Mouse (Mus musculus): Measurements from ENCODE around the gene Ccdc90b. TPM values are rescaled to one million over a fixed set of nuclear protein-coding genes. Genes with fewer than 3 reads are reported as not detected.

Ccdc90b gene
- polyA plus RNA-seq, 1 experiment from 2014 or later: 45.0 TPM

DNA sequence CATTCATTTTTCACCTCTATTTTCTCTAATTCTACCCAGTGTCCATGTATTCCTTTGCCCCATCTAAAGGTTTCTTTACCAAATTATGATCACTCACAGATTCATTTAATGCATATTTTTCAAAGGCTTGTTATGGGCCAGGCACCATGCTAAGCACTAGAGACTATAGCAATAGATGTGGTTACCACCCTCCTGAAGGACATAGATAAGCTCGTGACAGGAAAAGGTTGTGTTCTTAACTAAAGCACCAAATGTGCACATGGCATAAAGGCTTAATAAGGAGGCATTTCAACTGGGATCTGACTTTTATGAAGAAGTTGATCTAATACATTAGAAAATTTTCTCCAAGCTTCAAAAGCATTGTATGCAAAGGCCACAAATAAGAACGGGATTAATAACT, 2.2 kb upstream of the Ccdc90b start:
- H3K36me3 ChIP-seq (ENCODE audit: control insufficient read depth, insufficient read depth, low read length): no peaks in the 10 kb centered on the region
- H3K27me3 ChIP-seq (replicated peaks; ENCODE audit: control insufficient read depth, insufficient read depth, low read length): no peaks in the 10 kb centered on the region
- H3K4me2 ChIP-seq (ENCODE audit: low read length): no peak overlapping the region
- H3K9ac ChIP-seq (ENCODE audit: low read length): no peak overlapping the region
- H3K4me3 ChIP-seq (ENCODE audit: low read depth, low read length): no peak overlapping the region
- no peak overlapping the region for H3K27ac ChIP-seq (ENCODE audit: low read depth)
- H3K4me1 ChIP-seq (replicated peaks; ENCODE audit: control insufficient read depth, insufficient read depth, low read length): no peaks in the 10 kb centered on the region; the same call in 1 of the 2 replicates
- WGBS: 85% methylated on average over 2 of the region's 2 CpGs
- DNase-seq (ENCODE audit: low spot score) (no peak), ATAC-seq (replicated peaks; ENCODE audit: low FRiP score, low TSS enrichment, low read depth) (no peak)
- H3K9me3 ChIP-seq (ENCODE audit: control insufficient read depth, low read length): no peaks in the 10 kb centered on the region

DNA sequence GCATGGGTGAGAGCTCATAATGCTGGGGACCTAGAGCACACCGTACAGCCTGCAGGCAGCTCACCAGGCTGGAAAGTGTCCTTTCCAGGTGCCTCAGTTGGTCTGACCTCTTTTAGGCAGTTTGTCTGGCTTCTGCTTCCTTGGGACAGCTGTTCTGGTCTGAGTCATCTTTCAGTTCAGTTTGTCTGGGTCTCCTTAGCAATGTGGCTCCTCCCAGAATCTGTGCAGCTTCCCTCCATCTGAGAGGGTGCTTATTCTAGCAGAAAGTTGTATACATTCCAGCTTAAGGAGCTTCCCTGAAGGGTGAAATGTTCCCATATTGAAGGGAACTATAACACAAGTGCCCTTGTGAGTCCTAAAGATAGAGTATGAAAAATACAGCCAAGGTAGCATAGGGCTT, 5.8 kb downstream of the Ccdc90b start:
- Histone ChIP-seq H3K4me2 (ENCODE audit: low read length) (no peak overlapping the region), H3K36me3 (ENCODE audit: control insufficient read depth, insufficient read depth, low read length) (peaks cover 25% of the 10 kb centered on the region), H3K4me1 (replicated peaks; ENCODE audit: control insufficient read depth, insufficient read depth, low read length) (no peaks in the 10 kb centered on the region), H3K9me3 (ENCODE audit: control insufficient read depth, low read length) (no peaks in the 10 kb centered on the region), H3K9ac (ENCODE audit: low read length) (no peak overlapping the region), H3K27ac (ENCODE audit: low read depth) (no peak overlapping the region), H3K27me3 (replicated peaks; ENCODE audit: control insufficient read depth, insufficient read depth, low read length) (no peaks in the 10 kb centered on the region), H3K4me3 (ENCODE audit: low read depth, low read length) (no peak overlapping the region)
- ATAC-seq (replicated peaks; ENCODE audit: low FRiP score, low TSS enrichment, low read depth) (no peak), DNase-seq (ENCODE audit: low spot score) (no peak)
- WGBS: 67% methylated on average over 1 of the region's 1 CpGs

DNA sequence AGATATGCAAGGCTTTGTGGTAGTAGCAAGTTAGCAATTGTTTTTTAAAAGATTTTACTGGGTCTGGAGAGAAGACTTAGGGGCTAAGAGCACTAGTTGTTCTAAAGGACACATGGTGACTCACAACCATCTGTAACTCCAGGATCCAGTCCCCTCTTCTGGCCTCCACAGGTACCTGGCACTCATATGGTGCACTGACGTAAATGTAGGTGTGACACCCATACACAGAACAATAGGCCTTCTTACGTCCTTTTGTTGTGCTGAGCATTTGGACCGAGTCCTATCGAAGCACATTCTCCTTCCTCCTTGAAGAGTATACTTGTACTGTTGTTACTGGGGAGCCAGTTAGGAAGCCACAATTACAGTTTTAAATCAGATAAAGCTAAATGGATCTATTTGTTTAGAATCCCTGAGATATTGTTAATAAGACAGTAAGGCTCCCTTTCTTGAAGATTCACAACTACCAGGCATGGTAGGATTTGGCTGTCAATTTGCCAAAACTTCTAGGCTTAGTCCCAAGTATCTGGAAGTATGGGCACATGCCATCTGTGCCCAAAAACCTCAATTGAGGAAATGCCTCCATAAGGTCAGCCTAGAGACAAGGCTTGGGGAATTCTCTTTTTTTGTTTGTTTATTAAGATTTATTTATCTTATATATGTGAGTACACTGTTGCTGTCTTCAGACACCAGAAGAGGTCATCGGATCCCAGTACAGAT, 19.7 kb downstream of the Ccdc90b start:
- Histone ChIP-seq H3K4me2 (ENCODE audit: low read length) (no peak overlapping the region), H3K27me3 (replicated peaks; ENCODE audit: control insufficient read depth, insufficient read depth, low read length) (no peaks in the 10 kb centered on the region)

DNA sequence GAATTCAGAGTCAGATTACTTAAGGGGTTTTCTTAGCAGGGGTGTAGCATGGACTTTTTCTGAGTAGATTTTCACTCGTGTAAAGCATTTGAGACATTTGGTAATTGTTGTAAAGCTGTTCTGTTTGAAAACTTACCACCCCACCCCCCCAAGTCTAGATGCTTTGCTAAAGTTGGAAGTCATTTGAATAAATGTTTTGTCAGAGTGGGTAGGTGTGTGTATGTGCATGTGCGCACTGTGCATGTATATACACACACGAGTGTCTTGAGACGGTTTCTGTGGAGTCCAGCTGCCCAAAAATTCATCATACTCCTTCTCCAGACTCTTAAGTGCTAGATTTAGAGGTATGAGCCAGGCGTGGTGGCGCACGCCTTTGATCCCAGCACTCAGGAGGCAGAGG, 22.6 kb downstream of the Ccdc90b start:
- no peak overlapping the region for H3K9ac ChIP-seq (ENCODE audit: low read length)
- H3K27ac ChIP-seq (ENCODE audit: low read depth): no peak overlapping the region
- DNase-seq (ENCODE audit: low spot score) (no peak), ATAC-seq (replicated peaks; ENCODE audit: low FRiP score, low TSS enrichment, low read depth) (no peak)
- H3K4me3 ChIP-seq (ENCODE audit: low read depth, low read length): no peak overlapping the region
- 91% methylated on average over 7 of the region's 7 CpGs for WGBS
- peaks cover 20% of the 10 kb centered on the region for H3K36me3 ChIP-seq (ENCODE audit: control insufficient read depth, insufficient read depth, low read length)
- no peaks in the 10 kb centered on the region for H3K9me3 ChIP-seq (ENCODE audit: control insufficient read depth, low read length)
- H3K4me1 ChIP-seq (replicated peaks; ENCODE audit: control insufficient read depth, insufficient read depth, low read length): no peaks in the 10 kb centered on the region
- no peaks in the 10 kb centered on the region for H3K27me3 ChIP-seq (replicated peaks; ENCODE audit: control insufficient read depth, insufficient read depth, low read length)
- no peak overlapping the region for H3K4me2 ChIP-seq (ENCODE audit: low read length)

More for the DNA sequence above, 19.7 kb downstream of the Ccdc90b start:
- Histone ChIP-seq H3K36me3 (ENCODE audit: control insufficient read depth, insufficient read depth, low read length) (peaks cover 32% of the 10 kb centered on the region), H3K4me3 (ENCODE audit: low read depth, low read length) (no peak overlapping the region), H3K9ac (ENCODE audit: low read length) (no peak overlapping the region), H3K4me1 (replicated peaks; ENCODE audit: control insufficient read depth, insufficient read depth, low read length) (no peaks in the 10 kb centered on the region), H3K27ac (ENCODE audit: low read depth) (no peak overlapping the region), H3K9me3 (ENCODE audit: control insufficient read depth, low read length) (no peaks in the 10 kb centered on the region)
- no peak for DNase-seq (ENCODE audit: low spot score)
- WGBS: 89% methylated on average over 5 of the region's 5 CpGs
- ATAC-seq (replicated peaks; ENCODE audit: low FRiP score, low TSS enrichment, low read depth): no peak

DNA sequence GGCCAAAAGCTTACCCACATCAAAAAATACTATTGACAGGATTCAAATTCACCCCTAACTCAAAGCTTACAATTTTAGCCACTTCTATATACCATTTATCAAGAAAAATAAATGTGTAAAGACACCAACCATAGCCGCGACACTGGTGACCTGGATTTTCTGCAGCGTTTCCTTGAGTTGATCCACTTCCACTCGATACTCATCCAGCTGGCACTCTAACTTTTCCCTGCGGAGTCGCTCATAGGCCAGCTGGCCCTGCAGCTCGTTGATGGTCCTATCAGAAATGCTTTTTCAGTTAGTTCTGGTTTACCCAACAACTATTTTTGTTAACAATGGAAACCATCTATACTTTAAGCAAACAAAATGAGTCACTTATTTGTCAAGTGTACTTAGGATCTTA, 29.0 kb downstream of the Ccdc90b start:
- H3K4me3 ChIP-seq (ENCODE audit: low read depth, low read length): no peak overlapping the region

DNA sequence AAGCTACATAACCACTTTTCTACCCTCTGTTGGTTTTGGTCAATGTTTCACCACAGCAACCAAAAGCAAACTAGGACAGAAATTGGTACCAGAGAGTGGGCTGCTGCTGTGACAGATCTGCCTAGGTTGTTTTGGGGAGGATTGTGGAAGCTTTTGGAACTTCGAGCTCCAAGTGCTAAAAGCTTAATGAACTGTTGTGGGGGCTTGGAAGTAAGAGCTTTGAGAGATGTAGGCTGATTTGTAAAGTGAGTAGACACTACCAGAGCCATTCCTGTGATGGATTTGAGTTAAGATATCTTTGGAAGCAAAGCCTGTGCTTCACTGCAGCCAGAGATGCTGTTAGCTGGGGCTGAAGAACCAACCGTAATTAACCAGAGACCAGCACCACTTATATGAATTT, 29.9 kb downstream of the Ccdc90b start:
- ATAC-seq (replicated peaks; ENCODE audit: low FRiP score, low TSS enrichment, low read depth): no peak
- H3K9ac ChIP-seq (ENCODE audit: low read length): no peak overlapping the region
- H3K27me3 ChIP-seq (replicated peaks; ENCODE audit: control insufficient read depth, insufficient read depth, low read length): no peaks in the 10 kb centered on the region
- 86% methylated on average over 2 of the region's 2 CpGs for WGBS
- H3K4me1 ChIP-seq (replicated peaks; ENCODE audit: control insufficient read depth, insufficient read depth, low read length): no peaks in the 10 kb centered on the region
- H3K9me3 ChIP-seq (ENCODE audit: control insufficient read depth, low read length): no peaks in the 10 kb centered on the region
- DNase-seq (ENCODE audit: low spot score): no peak
- no peak overlapping the region for H3K4me2 ChIP-seq (ENCODE audit: low read length)
- no peaks in the 10 kb centered on the region for H3K36me3 ChIP-seq (ENCODE audit: control insufficient read depth, insufficient read depth, low read length)
- H3K27ac ChIP-seq (ENCODE audit: low read depth): no peak overlapping the region
- H3K4me3 ChIP-seq (ENCODE audit: low read depth, low read length): no peak overlapping the region

More for the DNA sequence above, 29.0 kb downstream of the Ccdc90b start:
- Histone ChIP-seq H3K9ac (ENCODE audit: low read length) (no peak overlapping the region), H3K27me3 (replicated peaks; ENCODE audit: control insufficient read depth, insufficient read depth, low read length) (no peaks in the 10 kb centered on the region), H3K9me3 (ENCODE audit: control insufficient read depth, low read length) (no peaks in the 10 kb centered on the region), H3K4me2 (ENCODE audit: low read length) (no peak overlapping the region), H3K36me3 (ENCODE audit: control insufficient read depth, insufficient read depth, low read length) (no peaks in the 10 kb centered on the region), H3K27ac (ENCODE audit: low read depth) (no peak overlapping the region), H3K4me1 (replicated peaks; ENCODE audit: control insufficient read depth, insufficient read depth, low read length) (no peaks in the 10 kb centered on the region)
- ATAC-seq (replicated peaks; ENCODE audit: low FRiP score, low TSS enrichment, low read depth) (no peak), DNase-seq (ENCODE audit: low spot score) (no peak)
- WGBS: 84% methylated on average over 7 of the region's 7 CpGs

DNA sequence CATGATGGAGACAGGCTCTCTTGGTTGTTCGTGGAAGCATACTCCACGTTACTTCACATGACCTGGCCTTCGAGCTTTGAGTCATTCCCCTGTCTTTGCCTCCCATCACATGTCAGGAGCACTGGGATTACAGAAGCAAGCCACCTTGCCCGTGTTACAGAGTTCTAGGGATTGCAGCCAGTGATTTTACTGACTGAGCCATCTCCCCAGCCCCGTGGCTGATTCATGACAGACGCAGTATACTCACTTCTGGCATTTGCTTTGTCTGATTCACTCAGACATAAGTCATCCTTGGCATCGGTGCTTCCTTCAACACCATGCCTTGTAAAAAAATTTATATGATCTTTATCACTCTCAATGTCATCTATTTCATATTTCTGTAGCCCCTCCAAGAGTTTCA, 44.0 kb downstream of the Ccdc90b start:
- H3K9me3 ChIP-seq (ENCODE audit: control insufficient read depth, low read length): no peaks in the 10 kb centered on the region
- ATAC-seq (replicated peaks; ENCODE audit: low FRiP score, low TSS enrichment, low read depth): no peak
- no peak overlapping the region for H3K4me2 ChIP-seq (ENCODE audit: low read length)
- H3K27me3 ChIP-seq (replicated peaks; ENCODE audit: control insufficient read depth, insufficient read depth, low read length): no peaks in the 10 kb centered on the region
- DNase-seq (ENCODE audit: low spot score): no peak
- H3K4me3 ChIP-seq (ENCODE audit: low read depth, low read length): no peak overlapping the region
- H3K4me1 ChIP-seq (replicated peaks; ENCODE audit: control insufficient read depth, insufficient read depth, low read length): no peaks in the 10 kb centered on the region
- 88% methylated on average over 7 of the region's 7 CpGs for WGBS
- no peak overlapping the region for H3K9ac ChIP-seq (ENCODE audit: low read length)
- no peaks in the 10 kb centered on the region for H3K36me3 ChIP-seq (ENCODE audit: control insufficient read depth, insufficient read depth, low read length)
- no peak overlapping the region for H3K27ac ChIP-seq (ENCODE audit: low read depth)

DNA sequence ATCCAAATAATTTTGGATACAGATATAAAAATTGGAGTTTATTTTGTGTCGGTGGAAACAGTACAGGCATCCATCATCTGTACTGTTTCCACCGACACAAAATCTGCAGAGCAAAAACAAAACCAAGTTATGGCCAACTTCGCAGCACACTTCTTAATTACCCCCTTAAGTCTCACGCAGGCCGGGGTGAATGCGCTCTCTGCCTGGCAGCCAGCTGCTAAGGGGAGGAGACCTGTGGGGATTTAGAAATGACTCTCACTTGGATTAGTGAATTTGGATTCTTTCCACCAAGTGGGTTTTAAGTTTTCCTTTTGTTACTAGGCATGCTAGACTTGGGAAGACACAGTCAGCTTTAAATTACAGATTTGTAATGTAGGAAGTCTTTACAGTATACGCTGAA, 49.9 kb downstream of the Ccdc90b start:
- DNase-seq (ENCODE audit: low spot score) (no peak), ATAC-seq (replicated peaks; ENCODE audit: low FRiP score, low TSS enrichment, low read depth) (no peak)
- Histone ChIP-seq H3K36me3 (ENCODE audit: control insufficient read depth, insufficient read depth, low read length) (no peaks in the 10 kb centered on the region), H3K4me3 (ENCODE audit: low read depth, low read length) (no peak overlapping the region), H3K9ac (ENCODE audit: low read length) (no peak overlapping the region), H3K9me3 (ENCODE audit: control insufficient read depth, low read length) (no peaks in the 10 kb centered on the region), H3K27me3 (replicated peaks; ENCODE audit: control insufficient read depth, insufficient read depth, low read length) (no peaks in the 10 kb centered on the region), H3K27ac (ENCODE audit: low read depth) (no peak overlapping the region), H3K4me2 (ENCODE audit: low read length) (no peak overlapping the region), H3K4me1 (replicated peaks; ENCODE audit: control insufficient read depth, insufficient read depth, low read length) (no peaks in the 10 kb centered on the region)
- 65% methylated on average over 7 of the region's 7 CpGs for WGBS

DNA sequence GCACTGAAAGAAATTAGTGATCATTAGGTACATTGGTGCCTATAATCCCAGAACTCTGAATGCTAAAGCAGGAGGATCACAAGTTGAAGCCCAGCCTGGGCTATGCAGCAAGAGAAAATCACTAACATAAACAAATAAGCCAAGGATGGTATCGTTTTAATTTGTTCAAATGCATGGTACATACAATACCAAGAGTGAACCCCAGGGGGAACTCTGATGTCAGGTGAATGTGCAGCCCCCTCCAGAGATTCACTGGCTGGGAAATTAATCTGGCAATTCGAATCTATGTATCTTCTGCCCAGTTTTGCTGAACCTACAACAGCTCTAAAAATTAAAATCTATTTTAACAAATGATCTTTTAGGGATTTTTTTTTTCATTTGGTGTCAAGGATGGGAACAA, 63.5 kb downstream of the Ccdc90b start:
- DNase-seq (ENCODE audit: low spot score): no peak

More for the DNA sequence above, 63.5 kb downstream of the Ccdc90b start:
- WGBS: 54% methylated on average over 2 of the region's 2 CpGs
- Histone ChIP-seq H3K9ac (ENCODE audit: low read length) (no peak overlapping the region), H3K9me3 (ENCODE audit: control insufficient read depth, low read length) (no peaks in the 10 kb centered on the region), H3K27ac (ENCODE audit: low read depth) (no peak overlapping the region), H3K4me1 (replicated peaks; ENCODE audit: control insufficient read depth, insufficient read depth, low read length) (no peaks in the 10 kb centered on the region), H3K27me3 (replicated peaks; ENCODE audit: control insufficient read depth, insufficient read depth, low read length) (no peaks in the 10 kb centered on the region), H3K4me3 (ENCODE audit: low read depth, low read length) (no peak overlapping the region), H3K4me2 (ENCODE audit: low read length) (no peak overlapping the region), H3K36me3 (ENCODE audit: control insufficient read depth, insufficient read depth, low read length) (no peaks in the 10 kb centered on the region)
- ATAC-seq (replicated peaks; ENCODE audit: low FRiP score, low TSS enrichment, low read depth): no peak

Data from intestine, embryonic 14.5 days (tissue).